Mouse (Mus musculus): ENCODE measurements around the gene Pitx1.

Gene Pitx1

GRCm38 (mm10) chr13:55830833-55831721, 4.9 kb downstream of the Pitx1 start:
- intact Hi-C loops (cut with DNase I) = no loop called here

GRCm38 (mm10) chr13:55830081-55830832, 5.7 kb downstream of the Pitx1 start:
- intact Hi-C loops (cut with DNase I) = no loop called here

- intact Hi-C loops (cut with DNase I) = no loop called here
These were observed 6.9 kb downstream of the Pitx1 start for GRCm38 (mm10) chr13:55829018-55829655.

GRCm38 (mm10) chr13:55828141-55829017, 7.6 kb downstream of the Pitx1 start:
- intact Hi-C loops (cut with DNase I) = no loop called here

- intact Hi-C loops (cut with DNase I) = no loop called here
These were observed 8.3 kb downstream of the Pitx1 start for GRCm38 (mm10) chr13:55827679-55828140.

- intact Hi-C loops (cut with DNase I) = no loop called here
These were observed 9.0 kb downstream of the Pitx1 start for GRCm38 (mm10) chr13:55826796-55827678.

GRCm38 (mm10) chr13:55826008-55826671, 9.9 kb downstream of the Pitx1 start:
- intact Hi-C loops (cut with DNase I) = no loop called here

GRCm38 (mm10) chr13:55825245-55825681, 10.7 kb downstream of the Pitx1 start:
- intact Hi-C loops (cut with DNase I) = no loop called here

GRCm38 (mm10) chr13:55824151-55824945, 11.6 kb downstream of the Pitx1 start:
- intact Hi-C loops (cut with DNase I) = no loop called here

GRCm38 (mm10) chr13:55822499-55822898, 13.5 kb downstream of the Pitx1 start:
- intact Hi-C loops (cut with DNase I) = no loop called here

GRCm38 (mm10) chr13:55814834-55815233, 21.2 kb downstream of the Pitx1 start:
- intact Hi-C loops (cut with DNase I) = no loop called here

GRCm38 (mm10) chr13:55813490-55814016, 22.4 kb downstream of the Pitx1 start:
- intact Hi-C loops (cut with DNase I) = no loop called here

- intact Hi-C loops (cut with DNase I) = no loop called here
These were observed 25.0 kb downstream of the Pitx1 start for GRCm38 (mm10) chr13:55810947-55811346.

GRCm38 (mm10) chr13:55809707-55810106, 26.3 kb downstream of the Pitx1 start:
- intact Hi-C loops (cut with DNase I) = no loop called here

GRCm38 (mm10) chr13:55809041-55809623, 26.9 kb downstream of the Pitx1 start:
- intact Hi-C loops (cut with DNase I) = no loop called here

- intact Hi-C loops (cut with DNase I) = no loop called here
These were observed 32.0 kb downstream of the Pitx1 start for GRCm38 (mm10) chr13:55803973-55804372.

- intact Hi-C loops (cut with DNase I) = no loop called here
These were observed 34.7 kb downstream of the Pitx1 start for GRCm38 (mm10) chr13:55801246-55801645.

- intact Hi-C loops (cut with DNase I) = no loop called here
These were observed 49.9 kb downstream of the Pitx1 start for GRCm38 (mm10) chr13:55786120-55786519.
